Mouse (Mus musculus) bone marrow macrophage, adult 2 months (primary cell): ENCODE data around the gene Tmem259.

Experiments used
- CTCF ChIP-seq: IDR thresholded peaks from 2 replicates; pipeline ENCODE4 v1.5.1; 2012; ENCODE audit warnings: low read depth, mild to moderate bottlenecking, low read length, moderate library complexity
- POLR2A ChIP-seq: IDR thresholded peaks from 2 replicates; pipeline ENCODE4 v1.6.1; 2012; ENCODE audit warnings: mild to moderate bottlenecking, low read depth, low read length, borderline replicate concordance

DNA sequence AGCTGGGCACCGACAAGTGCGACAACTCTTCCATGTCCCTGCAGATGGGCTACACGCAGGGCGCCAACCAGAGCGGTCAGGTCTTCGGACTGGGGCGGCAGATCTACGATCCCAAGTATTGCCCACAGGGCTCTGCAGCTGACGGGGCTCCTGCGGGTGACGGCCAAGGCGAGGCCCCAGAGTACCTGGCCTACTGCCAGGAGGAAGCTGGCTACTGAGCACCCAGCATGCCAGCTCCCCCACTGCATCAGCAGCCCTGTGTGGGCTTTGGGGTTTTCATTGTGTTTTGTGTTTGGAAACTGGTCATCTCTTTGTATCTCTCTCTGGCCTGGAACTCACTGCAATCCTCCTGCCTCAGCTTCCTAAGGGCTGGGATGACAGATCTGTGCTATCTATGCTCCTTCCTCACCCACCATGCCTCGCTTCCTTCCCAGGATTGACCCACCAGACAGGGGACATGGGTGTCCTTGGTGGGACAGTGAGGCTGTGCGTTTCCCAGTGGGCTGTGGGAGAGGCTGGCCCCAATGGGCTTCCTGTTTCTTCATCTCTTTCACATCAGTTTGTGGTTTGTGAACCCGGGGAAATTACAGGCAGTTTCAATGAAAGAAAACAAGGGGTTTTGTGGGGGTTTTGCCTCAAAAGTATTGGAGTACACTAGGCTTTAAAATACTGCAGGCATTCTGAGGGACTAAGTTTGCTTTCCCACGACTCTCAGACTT, 10.4 kb upstream of the Tmem259 start:
- TF ChIP-seq CTCF (no peak), POLR2A (0 out of 2 replicates have a peak, but pooled peaks have one; percentile 36)
